Mouse (Mus musculus) bone marrow macrophage, adult 2 months (primary cell): ENCODE data around the gene Suds3.

Source experiments
- CTCF ChIP-seq: IDR thresholded peaks from 2 replicates; pipeline ENCODE4 v1.5.1; 2012; ENCODE audit warnings: low read depth, mild to moderate bottlenecking, low read length, moderate library complexity
- POLR2A ChIP-seq: IDR thresholded peaks from 2 replicates; pipeline ENCODE4 v1.6.1; 2012; ENCODE audit warnings: mild to moderate bottlenecking, low read depth, low read length, borderline replicate concordance

GRCm38 (mm10) chr5:117146165-117146564 is 30.3 kb upstream of the Suds3 start:
- no peak for TF ChIP-seq CTCF
- no peak for TF ChIP-seq POLR2A
